Mouse (Mus musculus): ENCODE measurements around the gene Myo10.
A peak's percentile ranks its signal among the peaks of the same experiment; 100 is the strongest.

Gene Myo10

DNA sequence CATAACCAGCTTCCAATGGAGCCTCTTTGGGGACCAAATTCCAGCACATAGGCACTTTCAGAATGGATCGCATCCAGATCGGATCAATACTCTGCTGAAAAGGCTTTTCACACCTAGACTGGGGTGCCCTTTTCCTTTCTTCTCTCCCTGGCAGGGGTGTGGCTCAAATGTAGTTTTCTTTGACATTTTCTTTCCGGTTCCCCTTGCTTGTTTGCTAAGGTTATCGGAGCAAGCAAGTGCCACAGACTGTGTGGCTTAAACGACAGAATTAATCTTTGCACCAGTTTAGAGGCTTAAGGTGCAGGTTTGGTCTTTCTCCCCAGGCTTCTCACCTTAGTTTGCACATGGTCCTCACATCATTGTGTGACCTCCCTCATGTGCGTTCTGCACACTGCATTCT lies 11.1 kb upstream of the Myo10 start:
- DNase-seq (ENCODE audit: low spot score), result no peak

DNA sequence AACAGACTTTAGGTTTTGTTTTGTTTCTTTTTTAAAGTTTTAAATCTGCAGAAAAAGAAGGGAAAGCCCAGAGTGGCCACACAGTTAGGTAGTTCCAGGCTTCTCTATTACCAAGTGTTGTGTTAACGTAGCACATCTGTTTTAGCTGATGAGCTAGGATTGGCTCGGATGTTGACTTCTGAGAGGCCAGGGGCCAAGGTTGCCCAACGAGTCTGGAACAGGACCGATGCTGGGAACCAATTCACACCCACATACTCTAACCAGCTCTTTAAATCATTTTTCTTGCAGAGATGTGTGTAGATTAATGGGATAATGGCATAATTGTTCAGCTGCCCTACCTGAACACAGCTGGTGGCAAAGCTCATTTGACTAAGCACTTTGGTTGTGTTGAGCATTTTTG lies 1.8 kb upstream of the Myo10 start:
- DNase-seq (ENCODE audit: low spot score), result no peak

DNA sequence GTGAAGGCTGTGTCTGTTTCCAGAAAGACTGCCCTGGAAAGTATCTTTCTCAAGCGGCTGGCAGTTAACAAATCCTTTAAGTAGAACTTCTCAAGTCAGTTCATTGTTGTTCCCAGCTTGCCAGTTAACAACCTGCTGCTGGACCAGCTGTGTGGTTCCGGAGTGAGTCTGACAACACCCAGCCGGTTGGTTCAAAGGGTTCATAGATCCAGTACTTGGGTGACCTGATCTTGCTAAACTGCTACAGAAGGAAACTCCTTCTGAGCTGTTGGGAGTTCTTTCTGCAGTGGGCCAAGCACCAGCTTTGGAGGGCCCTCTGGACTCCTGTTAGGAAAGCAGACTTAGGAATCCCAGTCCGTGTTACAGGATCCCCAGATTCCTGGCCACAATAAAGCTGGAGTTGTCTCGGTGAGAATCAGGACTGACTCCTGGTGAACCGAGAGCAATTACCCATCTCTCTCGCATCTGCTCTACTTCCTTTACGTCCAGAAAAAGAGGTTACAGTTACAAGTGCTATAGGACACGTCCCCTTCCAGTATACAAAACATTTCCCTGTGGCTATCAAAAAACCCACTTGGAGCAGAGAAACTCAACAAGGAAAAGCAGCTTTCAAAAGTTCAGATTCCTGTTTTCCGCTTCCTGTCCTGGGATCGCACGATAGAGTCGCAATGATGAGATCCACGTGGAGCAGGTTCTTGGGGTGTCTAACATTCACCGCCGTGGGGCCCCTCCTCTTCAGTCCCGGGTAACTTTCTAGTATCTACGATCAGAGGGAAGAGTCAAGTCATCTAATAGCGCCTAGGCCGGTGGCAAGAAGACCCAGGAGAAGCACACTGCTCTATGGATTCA lies 750 bp upstream of the Myo10 start:
- no peak for DNase-seq (ENCODE audit: low spot score)

DNA sequence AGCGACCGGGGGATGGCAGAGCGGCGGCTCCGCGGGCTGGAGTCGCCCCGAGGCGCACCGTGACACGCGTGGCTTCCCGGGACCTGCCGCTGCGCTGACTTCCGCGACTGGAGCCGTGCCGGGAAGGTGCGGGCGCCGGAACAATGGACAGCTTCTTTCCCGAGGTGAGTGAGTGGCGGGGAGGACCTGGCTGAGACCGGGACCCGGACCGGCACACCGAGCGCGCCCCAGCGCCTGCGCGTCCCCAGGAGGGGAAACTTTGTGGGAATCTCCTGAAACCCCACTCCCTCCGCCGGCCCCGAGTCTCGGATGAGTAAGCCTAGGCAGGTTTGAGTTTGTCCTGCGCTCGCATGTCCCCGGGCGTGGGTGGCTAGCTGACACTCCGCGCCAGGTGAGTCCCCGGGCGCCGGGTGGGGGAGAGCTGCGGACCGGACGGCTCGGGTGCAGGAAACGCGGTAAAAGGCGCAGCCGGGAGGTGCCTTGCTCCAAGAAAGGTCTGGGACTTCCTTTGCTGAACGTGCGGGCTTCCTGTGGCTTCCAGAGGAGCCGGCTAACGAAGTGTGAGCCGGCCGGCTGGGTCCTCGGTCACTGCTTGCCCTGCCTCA lies 644 bp downstream of the Myo10 start:
- no peak for DNase-seq (ENCODE audit: low spot score)

DNA sequence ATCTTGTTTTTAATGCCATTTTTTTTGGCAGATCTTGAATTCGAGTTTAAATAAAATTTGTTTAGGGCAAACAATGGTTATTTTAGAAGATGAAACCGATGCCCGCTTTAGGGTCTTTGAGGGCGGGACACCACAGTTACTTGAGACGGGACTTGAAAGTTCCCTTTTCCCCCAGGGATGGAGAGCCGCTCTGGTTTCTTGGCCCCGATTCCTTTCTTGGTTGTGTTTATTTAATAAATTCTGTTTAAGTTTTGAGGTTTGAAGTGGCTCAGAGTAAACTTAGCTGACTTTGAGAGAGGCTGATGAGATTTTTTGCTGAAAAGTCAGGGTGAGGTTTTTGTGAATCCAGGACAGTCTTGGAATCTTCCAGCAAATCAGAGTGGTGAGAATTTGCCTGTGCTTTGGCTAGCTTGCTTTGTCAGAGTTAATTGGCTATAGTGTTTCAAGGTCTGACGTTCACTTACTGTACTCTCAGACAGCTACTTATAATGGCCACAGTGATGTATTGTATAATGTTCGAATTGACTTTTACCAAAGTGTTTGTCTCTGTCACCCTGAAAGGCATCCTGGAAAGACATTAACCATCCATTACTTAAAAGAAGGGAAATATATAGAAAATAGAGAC lies 1.3 kb downstream of the Myo10 start:
- DNase-seq (ENCODE audit: low spot score), result no peak

DNA sequence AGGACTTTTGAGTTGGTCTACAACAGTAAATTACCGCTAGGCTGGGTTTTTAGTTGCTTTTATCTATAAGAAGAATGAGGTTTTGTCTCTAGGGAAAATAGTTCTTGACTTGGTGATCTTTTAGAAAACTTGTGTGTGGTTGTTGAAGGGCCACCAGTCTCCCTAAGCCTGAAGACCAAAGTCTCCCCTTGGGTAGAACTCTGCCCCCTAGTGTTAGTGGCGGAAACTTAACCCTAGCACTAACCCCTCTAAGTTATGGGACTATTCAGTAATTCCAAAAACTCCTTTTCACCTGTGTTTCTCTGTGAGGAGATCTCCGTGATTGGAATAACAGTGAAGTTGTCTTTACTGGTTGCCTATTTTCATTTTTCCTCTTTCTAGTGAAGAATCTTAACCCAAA lies 1.9 kb downstream of the Myo10 start:
- DNase-seq (ENCODE audit: low spot score), result no peak

DNA sequence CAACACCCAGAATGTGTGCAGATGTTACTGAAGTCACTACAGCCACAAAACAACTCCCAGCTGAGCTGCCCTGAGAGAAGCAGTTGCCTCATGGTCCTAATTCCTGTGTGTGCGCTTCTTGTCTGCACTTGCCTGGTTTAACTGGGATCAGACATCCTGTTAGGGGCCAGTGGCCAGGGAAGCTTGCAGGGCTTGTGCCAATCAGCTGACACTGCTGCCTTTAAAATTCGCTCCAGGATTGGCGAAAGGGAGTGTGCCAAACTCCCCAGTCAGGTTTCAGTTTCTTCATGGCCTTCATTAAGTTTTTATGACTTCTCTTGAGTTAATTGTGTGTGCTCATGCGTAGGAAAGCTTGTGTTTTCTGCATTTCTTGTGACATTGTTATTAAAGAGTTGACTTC lies 3.1 kb downstream of the Myo10 start:
- no peak for DNase-seq (ENCODE audit: low spot score)

DNA sequence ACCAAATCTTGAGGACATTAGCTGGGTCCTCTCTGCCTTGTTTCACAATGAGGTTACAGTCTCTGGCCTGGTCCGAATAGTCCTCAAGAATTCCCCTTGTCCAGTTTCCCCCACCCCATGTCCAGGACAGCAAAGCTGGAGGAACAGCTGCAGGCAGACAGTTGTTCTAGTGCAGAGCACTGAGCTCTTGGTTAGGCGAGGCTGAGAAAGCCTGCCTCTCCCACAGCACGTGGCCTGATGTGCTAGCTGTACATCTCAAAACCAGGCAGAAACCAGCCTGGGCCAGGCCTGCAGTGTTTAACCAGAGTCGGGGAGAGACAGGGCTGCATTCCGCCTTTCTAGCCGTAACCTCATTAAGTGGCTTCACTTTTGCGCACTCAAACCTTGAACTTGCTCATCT lies 4.7 kb downstream of the Myo10 start:
- DNase-seq (ENCODE audit: low spot score), result no peak

DNA sequence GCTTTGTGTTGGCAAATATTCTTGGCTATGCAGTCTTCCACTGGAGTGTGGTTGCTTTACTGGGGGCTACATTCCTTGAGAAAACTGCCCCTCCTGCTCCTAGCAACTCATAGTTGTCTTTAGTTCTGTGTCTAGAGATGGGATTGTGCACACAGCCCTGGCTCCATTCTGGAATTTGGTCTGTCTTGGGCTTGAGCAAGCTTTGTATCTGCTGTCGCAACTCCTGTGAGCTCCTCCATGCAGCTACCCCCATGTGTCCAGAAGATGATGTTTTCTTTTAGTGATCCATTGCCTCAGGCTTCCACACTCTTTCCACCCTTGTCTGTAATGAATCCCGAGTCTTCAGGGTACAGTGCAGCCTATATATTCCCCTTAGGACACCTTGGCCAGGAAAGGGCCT lies 5.9 kb downstream of the Myo10 start:
- DNase-seq (ENCODE audit: low spot score), result peak; percentile 57

DNA sequence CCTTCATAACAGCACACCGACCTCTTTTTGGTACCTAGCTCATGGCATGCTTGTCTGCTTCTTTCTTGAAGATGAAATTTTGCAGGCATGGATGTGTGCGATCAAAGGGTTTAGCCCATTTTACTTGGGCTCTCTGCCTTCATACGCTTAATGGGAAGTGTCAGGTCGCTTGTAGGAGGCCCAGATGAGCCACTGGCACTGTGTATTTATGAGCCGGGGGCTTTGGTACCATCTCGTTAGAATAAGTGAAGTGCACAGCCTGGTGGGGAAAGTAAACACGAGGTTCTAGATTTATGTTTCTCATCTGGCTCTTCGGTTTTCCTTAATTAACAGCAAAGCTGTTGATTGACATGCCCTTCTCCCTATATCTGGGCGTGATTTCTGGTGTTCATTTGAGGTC lies 8.4 kb downstream of the Myo10 start:
- DNase-seq (ENCODE audit: low spot score), result no peak

DNA sequence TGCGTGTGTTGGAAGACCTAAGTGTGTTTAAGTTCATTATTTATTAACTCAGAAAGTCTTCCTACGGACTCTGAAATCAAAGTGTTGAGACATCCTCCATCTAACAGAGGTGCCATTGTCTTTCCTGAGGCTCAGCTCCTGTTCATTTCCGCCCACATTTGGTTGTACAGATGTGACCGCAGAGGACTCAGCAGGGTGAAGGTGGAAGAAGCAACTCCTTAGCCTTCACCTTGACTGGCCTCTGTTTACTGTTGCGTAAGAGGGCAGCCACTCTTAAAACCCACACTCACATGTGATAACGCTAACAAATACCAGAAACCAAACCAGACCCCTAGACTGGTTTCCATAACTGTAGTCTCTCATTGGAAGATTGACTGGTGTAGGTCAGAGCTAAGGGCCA lies 9.0 kb downstream of the Myo10 start:
- DNase-seq (ENCODE audit: low spot score), result peak; percentile 56

DNA sequence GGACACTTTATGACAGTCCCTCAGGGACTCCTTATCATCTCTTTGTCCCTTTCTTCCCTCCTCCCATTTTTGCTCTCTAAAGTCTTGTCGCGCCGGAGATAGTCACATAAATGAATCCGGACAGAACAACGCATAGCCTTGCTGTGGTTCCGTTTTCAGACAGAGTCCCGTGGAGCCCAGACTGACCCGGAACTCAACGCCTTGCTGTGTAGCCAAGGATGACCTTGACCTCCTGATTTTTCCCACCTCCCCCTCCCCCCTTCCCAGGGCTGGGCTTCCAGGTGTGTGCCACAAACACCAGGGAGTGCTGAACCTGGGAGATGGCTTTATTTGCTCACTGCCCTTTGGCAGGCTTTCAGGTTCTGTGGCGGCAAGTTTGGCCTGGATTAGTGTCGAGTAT lies 10.6 kb downstream of the Myo10 start:
- no peak for DNase-seq (ENCODE audit: low spot score)

DNA sequence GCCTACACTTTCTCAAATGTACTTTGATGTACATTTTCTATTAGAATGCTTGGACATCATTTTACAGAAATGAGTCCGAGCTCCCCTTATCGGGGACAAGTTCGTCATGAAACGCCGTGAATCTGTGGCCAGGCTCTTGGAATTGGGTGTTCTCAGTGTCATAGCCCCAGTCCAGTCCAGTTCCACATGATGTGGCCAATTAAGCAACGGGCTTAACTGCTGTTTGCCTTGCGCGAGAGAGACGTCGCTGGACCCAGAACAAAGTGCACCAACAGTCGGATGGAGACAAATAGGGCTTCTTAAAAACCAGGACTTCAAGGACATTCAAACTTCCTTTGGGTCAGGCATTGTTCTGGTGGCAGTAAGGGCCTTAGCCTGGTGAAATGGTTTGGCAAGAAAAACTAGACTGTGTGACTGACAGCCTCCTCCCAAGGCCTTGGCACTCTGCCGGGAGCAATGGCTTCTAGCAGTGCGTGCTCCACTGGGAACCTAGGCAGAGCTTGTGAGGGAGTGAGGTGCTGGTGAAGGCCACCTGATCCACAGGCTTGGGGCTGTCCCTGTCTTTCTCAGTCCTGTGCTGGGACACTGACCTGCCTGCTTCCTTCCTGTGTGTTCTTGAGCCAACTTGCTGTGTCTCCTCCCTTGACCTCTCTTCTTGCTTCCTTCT lies 11.5 kb downstream of the Myo10 start:
- DNase-seq (ENCODE audit: low spot score), result peak; percentile 33

DNA sequence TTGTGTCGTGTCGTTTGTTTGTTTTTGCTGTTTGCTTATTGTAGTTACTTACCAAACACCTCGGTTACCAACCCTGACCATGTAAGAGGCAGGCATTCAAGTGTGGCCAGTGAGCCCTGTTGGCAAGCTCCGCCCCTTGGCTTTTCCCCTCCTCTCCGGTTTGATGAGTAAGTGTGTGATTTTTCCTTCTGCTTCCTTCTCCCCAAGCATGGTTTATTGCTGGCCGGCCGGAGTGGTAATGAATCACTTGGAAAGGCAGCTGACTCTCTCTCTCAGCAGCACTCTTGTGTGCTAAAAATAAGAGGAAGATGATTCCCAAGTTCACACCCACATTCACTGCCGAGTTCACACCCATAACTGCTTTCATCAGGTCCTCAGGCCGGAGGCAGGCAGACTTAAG lies 15.4 kb downstream of the Myo10 start:
- DNase-seq (ENCODE audit: low spot score), result no peak

DNA sequence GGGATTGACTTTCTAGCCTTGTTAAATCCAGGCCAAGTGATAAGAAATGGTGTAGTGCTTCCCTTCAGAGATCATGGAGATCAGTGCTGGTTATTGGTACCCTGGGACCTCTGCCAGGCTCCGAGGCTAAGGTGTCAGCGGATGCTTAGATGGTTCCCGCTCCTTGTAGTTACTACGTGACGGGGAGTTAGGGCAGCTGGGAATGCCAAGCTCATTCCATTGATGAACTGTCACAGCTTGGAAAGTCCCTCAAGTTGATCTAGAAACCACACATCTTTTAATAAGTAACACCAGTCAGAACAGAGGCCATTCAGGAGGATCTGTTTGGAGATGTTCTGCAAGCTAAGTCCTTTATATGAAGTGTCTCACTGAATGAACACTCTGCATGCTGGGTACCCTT lies 16.9 kb downstream of the Myo10 start:
- DNase-seq (ENCODE audit: low spot score), result no peak

DNA sequence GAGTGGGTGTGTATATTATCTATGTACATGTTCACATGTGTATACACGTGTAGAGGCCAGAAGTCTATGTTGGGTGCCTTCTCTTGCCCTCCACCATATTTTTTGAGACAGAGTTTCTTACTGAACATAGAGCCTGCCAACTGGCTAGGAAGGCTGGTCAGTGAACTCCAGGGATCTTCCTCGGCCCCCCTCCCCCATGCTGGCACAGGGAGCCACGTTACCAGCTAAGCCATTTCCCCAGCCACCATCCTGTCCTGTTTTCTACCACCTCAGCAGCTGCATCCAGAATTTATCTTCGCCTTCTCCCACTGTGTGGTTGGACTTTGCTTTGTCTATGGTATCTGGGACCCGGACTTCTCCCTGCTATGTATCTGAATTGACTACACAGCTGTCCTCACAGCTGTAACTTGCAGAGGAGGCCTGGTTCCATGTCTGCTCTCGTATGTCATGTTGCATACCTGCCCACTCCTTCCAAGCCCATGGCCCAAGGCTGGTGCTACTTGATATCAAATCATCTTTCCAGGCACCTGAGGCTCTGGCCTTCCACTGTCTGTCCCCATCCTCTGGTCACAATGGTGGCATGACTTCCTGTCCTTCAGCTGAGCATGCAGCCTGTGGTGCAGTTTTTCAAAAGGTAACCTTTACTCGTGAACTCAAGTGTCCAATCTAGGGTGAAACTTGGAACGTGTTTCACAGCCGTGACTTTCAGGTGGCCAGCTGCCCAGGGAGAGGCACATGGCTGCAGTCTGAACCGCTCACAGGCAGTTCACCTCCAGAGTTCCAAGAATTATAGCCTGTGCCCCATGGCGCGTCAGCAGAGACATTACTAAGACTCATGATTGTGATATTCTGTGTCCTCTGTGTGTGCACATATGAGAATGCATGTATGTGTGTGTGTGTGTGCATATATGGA lies 18.8 kb downstream of the Myo10 start:
- no peak for DNase-seq (ENCODE audit: low spot score)

DNA sequence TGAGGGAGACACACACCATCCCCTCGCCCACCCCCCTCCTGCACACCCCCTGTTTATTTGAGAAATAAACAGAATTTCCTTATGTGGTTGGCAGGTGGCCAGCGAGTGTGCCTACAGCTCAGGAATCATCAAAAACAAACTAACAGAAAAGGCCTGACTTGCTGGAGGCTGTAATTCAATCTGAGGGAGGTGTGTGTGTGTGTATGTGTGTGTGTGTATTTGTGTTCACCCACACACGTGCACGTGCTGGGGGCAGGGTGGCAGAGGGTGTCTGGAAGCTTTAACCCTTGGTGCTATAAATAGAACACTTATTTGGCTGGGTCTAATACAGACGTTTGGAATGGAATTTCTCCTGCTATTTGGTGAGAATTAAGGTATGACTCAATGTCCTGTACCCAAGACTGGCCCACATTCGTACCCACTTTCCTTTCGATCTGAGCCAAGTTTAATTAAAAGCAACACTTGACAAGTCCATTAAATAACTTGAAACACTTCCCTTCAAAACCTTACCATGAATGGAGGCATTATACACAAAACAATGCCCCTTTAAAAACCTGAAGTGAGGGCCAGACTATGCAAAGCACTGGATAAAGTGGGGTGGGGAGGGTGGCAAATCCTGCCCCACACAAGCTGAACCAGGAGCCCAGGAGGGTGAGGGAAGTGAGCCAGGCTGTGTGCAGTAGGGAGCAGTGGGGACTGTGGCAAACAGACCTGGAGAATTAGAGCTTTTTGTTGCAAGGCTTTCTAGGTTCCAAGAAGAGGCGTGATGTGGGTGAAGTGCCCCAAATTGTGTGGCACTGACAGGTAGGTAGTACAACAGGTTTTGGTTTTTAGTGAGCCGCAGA lies 20.1 kb downstream of the Myo10 start:
- peak; percentile 55 for DNase-seq (ENCODE audit: low spot score)

DNA sequence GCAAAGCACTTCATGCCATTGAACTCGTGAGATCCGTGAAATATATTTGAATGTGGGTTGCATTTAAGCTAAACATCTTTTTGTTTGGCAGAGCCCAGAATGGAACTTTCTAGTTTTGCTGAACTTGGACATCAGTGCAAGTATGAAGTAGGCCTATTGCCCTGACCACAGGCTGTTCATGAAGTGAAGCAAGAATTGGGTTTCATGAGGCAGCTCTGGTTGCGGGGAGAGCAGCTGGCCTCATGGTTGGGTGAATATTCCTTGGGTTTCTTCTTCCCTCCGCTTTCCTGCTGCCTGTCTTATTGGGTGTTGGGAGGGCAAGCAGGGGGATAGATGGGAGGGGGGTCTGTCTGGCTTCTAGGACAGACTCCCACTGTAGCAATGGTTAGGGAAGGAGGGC lies 23.5 kb downstream of the Myo10 start:
- no peak for DNase-seq (ENCODE audit: low spot score)

DNA sequence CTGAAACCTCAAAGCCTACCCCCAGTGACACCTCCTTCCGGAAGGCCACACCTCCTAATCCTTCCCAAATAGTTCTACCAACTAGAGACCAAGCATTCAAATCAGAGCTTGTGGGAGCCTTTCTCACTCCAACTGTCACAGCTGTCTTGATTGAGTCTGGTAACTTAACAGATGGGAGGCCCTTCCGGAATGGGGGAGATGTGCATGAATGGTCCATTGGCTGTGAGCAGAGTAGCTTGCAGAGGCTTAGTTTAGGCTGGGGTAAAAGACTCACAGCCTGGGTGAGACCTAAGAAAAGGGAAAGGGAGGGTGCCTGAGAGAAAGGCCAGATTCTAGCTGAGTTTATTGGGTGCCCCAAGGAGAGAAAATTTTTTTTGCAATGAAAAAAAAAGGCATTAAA lies 26.0 kb downstream of the Myo10 start:
- no peak for DNase-seq (ENCODE audit: low spot score)

DNA sequence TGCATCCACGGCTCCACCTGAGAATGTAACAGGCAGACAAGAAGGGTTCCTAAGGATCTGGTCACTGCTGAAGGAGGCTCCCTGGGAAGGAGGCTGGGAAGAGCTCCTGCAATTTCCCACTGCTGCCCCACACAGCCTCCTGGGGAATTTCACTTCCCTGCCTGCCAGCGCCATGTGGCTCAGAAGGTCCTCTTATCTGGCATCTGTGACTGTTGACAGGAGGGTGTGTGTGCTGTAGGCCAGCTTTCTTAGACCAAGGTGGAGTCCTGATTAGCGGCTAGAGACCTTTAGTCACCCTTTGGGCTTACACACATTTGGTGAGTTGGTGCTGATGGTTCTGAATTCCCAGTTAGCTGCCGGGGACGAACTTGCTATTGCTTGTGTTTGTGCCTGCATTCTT lies 28.0 kb downstream of the Myo10 start:
- DNase-seq (ENCODE audit: low spot score), result peak; percentile 34

DNA sequence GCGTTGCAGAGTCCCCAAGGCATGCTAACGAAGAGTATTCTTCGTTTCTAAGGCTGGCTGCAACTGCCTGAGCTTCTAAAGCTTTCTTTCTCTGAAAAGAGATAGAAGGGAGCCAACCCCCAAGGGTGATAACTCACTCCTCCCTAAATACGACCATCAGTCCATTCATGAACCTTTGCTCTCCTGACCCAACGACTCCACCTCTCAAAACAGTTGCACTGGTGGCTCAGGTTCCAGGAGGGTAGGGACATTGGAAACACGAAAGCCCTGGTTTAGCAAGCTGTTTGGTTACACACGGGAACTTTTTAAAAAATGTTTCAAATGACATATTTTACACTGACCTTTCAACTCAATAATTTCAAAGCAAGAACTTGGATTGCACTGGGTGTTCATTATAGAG lies 29.5 kb downstream of the Myo10 start:
- no peak for DNase-seq (ENCODE audit: low spot score)

Measured in yolk sac, embryonic 10.5 days (tissue).